Mouse (Mus musculus) embryo, embryonic 10 days (tissue): ENCODE results near the gene Fes.
"Not testable (repeated sequence)": the region's sequence is repeated elsewhere in the genome, so short reads cannot be mapped to it uniquely, and the experiment has no call there.

Experiments
- DNase-seq: peaks from one replicate; pipeline ENCODE4 v3.0.0-alpha.2; 2015; ENCODE audit warnings: low spot score

Gene Fes

DNA sequence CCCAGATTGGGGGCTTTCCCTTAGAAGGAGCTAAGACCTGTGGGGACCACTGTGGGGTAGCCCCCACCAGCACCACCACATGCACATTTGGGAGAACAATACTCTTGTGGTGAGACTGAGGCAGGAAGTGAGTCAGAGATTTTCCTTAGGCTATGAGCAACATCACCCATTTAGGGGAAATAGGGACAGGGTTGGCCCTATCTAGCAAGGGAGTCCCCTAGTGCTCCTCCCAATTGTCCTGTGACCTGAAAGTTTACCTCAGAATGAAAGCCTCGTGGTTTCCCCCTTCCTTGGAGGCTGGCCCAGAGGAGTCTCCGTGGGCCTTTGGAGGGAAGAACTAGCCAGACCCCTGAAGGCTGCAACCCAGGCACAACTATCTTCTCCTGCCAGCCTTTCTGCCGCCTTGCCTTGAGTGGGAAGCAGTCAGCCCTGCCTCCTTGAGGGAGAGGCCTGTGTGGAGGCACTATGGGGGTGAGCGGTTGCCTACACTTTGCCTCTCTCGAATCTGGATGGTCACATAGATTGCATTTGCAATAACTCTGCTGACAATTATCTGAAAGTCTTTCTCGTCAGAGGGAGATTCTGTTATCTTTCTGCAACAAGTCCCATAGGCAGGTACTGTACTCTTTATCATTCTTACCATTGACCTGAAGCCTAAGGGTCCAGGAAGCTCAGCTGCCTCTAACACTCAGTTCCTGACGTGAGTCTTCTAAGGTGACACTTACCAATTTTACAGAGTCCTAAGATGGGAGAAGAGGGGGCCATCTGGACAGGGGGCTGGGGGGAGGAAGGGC is 16.6 kb upstream of the Fes start:
- no peak for DNase-seq

DNA sequence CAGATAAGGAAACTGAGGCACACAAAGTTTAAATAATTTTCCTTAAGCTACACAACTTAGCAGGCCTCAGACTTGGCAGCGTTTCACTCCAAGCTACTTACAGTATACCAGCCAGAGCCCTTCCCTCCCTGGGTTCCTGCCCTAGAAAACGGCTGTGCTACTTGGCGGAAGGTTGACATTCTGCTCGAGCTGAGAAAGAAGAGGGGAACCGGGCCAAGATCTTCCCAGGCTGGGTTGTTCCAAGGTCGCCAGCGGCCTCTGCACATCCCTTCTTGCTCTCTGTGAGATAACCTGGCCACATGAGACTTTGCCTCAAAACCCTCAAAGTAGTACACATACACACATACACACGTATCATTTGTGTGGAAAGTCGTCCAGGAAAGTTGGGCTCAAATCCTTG is 15.8 kb upstream of the Fes start:
- no peak for DNase-seq

DNA sequence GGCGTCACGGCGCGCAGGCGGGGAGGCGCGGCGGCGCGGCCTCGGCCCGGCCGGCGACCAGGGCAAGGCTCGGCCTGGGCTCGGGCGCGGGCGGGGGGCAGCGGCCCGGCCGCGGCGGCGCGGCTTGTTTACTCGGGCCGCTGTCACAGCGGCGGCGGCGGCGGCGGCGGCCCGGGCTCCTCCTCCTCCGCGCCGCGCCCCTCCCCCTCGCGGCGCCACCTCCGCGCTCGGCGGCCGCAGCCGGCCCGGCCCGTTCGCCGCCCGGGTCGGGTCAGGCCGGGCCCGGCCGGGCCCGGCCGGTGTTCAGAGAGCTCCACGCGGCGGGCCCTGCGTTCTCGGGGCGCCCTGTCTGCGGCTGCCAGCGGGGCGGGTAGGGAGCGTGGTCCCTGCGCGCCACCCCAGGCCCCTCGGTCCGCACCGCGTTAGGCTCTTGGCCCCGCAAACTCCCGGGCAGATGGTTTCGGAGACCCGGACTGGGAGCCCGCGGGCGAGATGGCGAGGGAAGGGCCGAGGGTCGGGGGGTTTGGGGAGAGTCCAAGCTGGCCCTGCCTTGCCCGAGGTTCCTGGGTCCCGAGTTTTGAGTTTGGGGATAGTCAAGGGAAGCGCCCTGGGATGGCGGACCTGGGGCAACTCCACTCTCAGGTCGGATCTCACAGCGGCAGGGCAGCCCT is 15.0 kb upstream of the Fes start:
- DNase-seq: peak; percentile 65

DNA sequence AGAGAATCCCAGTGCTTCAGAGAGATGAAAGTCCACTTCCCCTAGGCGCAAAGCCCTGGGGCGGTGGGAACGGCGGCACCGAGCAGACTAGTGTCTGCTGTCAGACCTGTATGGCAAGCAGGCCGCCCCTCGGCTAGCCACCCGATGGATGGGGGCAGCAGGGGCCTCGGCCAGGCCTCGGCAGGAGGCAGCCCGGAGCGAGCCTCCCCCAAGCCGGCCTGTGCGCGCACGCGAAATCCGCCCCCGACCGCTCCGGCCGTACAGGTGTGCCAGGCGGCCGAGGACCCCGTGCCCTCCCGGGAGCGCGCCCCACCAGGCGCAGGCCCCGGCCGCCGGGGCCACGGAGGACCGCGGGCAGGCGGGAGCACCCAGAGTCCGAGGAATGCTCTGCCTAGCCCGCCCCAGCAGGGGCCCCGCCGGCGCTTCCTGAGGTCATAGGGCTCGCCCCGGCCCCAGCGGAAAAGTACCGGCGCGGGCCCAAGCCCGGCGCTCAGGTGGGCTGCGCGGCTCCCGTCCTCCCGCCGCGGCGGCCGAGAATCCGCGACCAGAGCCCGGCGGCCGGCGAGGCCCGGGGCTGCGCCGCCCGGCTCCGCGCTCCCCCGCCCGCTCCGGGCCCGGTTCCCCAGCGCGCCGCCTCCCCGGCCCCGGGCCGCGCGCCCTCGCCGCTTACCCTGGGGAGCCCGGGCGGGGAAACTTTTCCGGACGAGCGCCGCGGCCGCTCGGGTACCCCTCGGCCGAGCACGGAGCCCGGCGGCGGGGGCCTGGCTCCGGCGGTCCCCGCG is 14.3 kb upstream of the Fes start:
- peak; percentile 46 for DNase-seq

DNA sequence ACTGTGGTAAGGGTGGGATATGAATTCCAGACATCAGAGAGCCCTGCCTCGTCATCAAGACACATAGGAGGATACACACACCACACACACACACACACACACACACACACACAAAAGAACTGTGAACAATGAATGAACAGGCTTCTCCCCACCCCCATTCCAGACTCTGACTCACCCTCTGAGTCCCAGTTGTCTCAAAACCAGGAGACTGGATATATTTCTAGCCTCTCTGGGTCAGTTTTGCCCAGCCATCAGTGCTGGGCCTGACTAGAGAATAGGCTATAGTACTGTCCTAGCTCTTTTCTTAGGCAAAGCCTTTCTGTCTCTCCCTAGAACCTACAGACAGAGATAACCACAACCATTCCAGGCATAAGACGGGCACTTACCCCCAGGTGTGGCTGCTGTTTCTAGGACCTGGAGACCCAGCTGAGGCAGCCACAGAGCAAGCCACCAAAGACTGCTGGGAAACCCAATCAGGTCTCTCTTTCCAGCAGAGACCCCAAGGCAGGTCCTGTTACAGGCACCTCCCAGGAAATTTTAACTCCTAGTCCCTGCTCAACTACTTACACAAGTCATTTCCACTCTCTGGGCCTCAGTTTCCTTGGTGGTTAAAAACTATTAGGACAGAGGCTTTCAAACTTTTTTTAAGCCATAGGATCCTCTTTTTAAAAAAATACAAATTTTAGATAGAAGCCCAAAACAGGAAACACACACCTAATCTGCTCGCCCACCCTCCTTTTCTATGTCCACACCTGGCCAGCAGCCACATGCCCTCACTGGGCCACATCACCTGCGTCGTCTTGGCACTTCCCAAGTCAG is 13.5 kb upstream of the Fes start:
- DNase-seq: no peak

DNA sequence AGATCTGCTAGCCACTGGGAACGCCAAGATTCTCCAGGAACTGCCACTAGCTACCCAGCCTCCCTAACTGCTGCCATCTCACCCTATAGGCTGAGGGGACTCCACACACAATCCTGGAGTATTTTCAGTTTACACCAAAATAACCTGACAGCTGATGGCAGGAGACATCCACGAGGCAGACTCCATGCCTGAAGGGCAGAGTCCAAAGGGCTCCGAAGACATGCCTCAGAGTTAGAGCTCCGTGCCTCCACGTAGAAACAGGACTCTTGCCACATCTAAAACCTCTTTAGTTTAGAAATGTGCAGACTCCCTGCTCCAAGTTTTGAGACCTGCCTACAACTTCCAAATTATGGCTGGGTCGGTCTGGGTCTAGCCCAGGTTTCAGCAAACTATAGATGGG is 12.8 kb upstream of the Fes start:
- DNase-seq: no peak

DNA sequence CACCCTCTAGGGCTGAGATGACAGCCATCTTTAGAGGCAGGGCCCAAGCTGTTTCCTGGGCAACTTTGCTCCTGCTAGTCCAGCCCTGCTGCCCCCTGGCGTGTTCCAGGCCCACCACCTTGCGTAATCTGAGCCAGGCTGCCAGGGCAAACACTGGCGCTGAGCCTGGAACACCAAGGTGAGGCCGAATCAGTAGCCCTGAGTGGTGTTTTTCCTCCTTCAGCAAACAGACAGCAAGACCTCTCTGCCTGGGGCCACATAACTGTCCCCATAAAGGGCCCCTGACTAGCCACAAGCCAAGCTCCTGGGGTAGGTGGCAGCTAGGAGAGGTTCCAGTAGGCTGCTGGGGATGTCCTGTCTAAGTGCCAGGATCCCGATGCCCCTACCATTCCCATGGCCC is 12.4 kb upstream of the Fes start:
- no peak for DNase-seq

DNA sequence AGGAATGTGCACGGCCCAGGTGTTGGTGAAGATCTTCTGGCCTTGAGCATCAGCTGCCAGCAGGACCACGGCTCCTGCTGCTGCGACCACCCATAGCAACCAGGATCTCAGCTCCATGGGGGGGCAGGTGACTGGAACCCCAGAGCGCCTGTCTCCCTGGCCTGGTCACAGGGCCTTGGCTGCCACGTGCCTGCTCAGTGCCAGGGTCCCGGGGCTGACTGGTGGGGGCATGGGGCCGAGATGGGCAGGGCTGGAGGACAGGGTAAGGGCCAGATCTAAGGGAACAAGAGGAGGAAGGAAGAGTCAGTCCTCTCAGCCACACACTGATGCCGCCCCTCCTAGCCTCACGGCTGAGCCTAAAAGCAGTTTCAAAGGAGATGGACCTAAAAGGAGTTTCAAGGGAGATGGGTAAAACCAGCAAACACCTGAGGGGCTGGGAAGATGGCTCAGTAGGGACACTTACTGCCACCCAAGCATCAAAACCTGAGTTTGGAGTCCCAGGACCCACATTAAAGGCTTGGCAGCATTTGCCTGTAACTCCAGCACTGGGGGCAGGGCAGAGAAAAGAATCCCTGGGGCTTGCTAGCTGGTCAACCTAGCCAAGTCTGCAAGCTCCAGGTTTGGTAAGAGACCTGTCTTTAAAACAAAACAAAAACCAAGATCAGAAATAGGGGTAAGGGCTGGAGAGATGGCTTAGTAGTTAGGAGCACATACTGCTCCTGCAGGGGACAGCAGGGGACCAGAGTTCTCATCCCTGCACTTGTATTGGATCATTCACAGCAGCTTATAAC is 11.1 kb upstream of the Fes start:
- DNase-seq: no peak

DNA sequence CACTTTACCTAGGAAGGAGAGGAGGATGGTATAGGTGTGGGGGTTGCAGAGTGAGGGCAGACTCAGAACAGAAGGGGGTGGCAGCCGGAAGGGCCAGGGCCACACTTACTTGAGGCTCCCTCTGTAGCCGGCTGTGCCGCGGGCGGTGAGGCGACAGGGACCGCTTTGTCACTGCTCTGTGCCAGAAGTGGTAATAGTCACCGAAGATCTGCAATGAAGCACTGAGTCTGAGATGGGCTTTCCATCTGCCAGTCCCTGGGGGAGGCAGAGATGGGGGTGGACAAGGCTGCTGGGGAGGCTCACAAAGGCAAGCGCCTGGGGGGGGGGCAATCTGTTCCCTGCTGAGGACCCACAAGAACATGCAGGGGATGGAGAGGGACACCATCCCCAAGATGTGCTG is 10.2 kb upstream of the Fes start:
- no peak for DNase-seq

DNA sequence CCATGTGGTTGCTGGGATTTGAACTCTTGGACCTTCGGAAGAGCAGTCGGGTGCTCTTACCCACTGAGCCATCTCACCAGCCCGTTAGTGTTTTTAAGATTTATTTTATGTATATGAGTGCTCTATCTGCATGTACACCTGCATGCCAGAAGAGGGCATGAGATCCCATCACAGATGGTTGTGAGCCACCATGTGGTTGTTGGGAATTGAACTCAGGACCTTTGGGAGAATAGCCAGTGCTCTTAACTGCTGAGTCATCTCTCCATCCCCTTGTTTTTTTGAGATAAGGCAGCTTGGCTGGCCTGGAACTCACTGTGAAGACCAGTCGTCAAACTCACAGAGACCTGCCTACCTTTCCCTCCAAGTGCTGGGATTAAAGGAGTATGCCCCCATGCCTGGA is 8.7 kb upstream of the Fes start:
- DNase-seq: not testable (repeated sequence)

DNA sequence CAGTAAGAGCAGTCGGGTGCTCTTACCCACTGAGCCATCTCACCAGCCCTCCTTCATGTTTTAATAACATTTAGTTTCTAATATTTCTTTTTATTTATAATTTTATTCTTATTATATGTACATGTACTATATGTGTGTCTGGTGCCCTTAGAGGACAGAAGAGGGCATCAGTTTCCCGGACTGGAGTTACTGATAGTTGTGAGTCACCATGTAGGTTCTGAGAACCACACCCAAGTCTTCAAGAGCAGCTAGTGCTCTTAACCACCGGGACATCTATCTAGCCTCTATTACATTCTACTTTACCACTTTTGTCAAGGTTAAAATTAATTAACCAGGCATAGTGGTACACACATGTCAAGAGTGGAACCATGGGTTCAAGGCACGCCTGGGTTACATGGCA is 6.9 kb upstream of the Fes start:
- DNase-seq: no peak

DNA sequence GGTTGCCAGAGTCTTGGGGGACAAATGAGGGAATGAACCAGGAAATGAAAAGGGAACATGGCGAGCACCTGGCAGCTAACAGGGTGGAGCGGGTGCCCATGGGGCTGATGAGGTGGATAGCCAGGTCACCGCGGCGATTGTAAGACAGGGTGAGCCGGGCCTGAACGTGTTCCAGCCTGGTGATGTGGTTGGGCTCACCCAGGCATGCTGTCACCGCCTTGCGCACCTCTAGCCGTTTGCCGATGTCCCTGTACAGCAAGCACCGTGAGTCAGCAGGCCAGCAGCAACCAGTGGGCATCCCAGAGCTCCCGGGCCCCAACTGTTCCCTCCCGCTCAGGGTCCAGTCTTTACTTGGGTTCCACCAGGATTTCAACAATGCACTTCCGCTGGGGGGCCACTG is 4.4 kb upstream of the Fes start:
- DNase-seq: no peak

DNA sequence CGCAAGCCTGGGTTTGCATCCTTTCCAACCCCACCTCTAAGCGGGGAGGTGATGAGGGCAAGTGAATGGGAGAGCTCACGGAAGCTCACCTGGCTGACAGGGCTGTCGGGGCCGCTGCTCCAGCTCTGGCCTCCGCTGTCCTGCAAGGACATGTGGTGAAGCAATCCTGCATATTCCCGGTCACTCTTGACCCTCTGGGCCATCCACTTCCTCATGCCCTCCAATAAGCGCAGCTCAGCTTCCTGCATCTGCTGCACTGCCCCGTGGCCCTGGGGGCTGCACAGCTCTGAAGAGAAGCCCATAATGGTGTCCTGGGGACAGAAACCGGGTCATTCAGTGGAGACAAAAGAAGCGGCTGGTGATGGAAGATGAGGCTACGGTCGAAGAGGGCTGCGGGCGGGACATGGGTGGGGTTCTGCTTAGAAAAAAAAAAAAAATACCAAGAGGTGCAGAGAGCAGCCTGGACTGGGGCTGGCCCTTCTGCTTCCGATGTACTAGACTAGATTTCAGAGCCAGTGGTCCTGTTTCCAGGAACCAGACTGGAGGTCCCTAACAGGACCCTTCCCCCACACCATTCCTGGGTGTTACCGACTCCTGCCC is 613 bp downstream of the Fes start:
- DNase-seq: peak; percentile 31

DNA sequence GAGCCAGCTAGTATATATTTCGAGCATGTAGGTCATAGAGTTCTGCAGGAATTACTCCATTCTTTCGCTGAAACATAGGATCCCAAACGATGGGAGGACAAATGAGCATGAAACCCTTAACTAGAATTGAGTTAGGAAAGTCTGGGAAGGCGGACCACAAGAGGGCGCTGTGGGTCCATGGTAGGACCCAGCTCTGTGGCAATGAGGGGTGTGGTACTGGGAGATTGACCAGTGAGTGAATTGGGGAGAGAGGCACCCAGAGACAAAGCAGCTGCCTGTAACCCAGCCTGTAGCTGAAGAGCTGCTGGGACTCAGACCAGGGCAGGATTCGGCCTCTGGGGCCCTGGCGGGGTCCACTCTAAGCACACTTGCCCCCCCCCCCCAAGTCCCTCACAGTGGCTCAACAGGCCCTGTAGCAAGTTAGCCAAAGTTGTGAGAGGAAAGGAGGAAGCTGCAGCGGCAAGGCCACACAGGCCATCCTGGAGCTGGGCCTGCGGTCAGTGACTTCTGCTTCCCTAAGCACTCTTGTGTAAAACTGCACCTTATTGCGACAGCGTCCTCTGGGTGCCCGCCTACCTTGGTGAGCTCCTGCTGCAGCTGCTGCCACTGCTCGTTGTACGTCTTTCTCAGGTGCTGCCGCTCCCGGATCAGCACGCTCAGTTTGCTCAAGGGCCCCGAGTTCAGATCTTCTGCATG is 1.4 kb downstream of the Fes start:
- DNase-seq: peak; percentile 96

DNA sequence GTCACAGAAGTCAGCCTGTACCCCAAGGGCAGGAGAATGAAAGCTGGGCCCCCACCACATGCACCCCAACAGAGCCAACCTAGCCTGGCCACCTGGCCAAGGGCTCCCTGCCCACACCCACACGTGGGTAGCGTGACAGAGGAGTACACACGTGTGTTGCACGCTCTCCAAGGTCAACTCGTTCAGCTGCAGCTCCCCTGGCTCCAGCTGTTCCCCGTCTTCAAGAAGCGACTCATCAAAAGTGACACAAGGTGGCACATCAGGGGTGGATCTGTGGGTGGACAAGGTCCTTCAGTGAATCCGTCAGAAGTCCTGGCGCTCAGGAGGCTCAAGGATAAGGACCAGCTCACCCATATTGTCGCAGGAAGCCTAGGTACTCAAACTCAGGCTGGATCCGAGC is 4.8 kb downstream of the Fes start:
- no peak for DNase-seq

DNA sequence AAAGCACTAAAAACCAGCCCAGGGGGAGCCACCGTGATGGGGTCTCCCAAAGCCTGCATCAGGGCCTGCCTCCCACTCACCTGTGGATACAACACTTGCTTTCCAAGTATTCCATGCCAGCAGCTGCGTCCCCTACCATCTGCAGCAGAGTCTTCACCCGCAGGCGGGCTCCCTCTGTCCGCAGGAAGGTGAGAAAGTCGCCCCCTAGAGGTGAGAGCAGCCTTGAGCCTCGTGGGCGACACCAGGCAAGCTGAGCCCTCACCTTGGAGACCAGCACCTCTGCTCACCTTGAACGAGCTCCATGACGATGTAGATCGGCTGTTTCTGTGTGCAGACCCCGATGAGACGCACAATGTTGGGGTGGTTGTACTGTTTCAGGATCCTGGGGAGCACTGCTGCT is 8.2 kb downstream of the Fes start:
- DNase-seq: peak; percentile 49

DNA sequence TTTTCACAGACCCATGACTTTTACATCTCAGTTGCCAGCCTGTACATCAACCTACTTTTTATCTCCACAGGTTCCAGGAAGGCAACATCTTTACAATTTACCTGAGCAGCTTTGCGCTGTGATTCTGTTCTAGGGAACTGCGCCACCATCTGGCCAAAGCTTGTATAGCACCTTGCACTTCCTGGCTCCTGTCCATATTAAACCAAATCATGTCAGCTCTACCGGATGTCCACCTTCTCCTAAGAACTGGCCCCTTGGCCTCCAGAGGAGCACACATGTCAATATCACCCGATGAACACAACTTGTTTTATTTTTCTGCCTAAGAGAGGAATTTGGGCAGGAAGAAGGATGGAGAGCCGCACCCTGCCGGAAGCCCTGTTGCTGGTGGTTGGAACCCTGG is 10.3 kb downstream of the Fes start:
- DNase-seq: peak; percentile 81

DNA sequence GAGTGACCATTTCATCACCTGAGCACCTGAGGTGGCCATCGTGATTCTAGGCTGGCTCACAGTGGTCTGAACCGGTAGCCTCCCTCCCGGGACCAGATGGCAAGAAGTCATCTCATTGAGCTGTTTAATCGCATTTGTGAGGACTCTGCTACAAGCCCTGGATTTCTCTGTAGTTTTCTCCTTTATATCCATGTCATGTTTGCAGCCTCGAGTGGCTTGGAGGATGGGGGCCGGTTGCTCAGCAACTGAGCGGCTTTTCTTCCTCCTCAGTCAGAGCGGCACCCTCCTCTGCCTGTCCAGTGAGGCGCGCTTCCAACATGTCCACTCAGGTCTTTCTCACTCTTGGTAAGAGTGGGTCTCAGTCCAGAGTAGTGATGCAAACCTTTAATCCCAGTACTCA is 11.6 kb downstream of the Fes start:
- no peak for DNase-seq

DNA sequence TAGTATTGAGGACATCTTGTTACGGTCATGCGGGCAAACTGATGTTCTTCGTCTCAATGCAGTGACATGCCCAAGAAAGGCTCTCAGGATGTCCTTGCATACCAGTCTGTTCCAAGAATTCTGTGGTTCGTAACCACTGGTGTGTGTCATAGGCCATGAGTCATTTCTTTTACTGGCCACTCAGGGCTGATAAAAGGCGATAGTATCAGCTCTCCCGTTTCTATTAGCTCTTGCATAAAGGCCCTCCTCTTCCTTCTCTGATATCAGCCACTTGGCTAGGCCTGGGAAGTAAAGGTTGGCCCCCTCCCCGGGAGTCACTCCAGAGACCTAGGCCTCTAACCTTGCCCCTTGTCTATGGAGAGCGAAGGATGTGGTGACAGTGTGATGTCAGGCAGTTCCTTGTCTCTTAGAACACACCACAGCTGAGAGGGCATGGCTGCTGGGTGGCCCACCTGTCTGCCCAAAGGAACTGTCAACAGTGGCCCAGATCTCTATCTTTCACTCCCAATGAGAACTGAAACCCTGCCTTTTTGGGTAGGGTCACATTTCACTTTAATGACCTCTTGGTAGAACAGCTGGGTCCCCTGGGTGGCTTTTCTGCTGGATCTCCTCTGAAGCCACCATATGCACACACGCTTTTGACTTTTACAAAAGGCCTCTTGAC is 12.2 kb downstream of the Fes start:
- DNase-seq: no peak

DNA sequence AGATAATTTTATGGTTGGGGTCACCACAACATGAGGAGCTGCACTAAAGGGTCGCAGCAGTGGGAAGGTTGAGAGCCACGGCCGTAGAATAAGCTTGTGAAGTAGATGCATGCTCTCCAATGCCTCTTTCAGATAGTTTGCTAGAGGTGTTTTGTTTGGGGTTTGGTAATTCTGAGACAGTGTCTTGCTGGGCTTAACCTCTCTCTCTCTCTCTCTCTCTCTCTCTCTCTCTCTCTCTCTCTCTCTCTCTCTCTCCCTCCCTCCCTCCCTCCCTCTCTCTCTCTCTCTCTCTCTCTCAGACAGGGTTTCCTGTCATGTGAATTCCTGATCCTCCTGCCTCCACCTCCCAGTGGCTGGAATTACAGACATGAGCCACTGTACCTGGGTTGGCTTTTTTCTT is 13.0 kb downstream of the Fes start:
- no peak for DNase-seq
